Mouse (Mus musculus): ENCODE measurements around the gene Prss35. TPM values are rescaled to one million over a fixed set of nuclear protein-coding genes. Genes with fewer than 3 reads are reported as not detected.

Prss35 gene
- polyA plus RNA-seq, 1 experiment: 0.05 TPM

DNA sequence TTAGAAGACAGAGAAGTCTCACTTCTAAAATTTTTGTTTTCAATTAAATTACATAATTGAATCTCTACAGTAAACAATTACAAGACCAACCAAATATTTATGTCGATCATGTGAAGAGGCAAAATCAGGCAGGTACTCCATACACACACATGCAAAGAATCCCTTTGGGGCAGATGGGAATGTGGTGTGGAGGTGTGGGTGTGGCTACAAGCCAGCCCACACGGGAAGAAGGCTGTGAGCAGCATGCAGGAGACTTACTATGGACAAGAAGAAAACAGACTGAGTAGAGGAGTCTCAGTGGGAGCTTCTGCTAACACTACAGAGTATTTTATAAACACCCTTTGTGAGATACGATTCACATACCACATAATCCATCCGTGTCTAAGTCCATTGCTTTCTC, 34.8 kb downstream of the Prss35 start:
- H3K36me3 ChIP-seq (ENCODE audit: control insufficient read depth, insufficient read depth): no peaks in the 10 kb centered on the region

DNA sequence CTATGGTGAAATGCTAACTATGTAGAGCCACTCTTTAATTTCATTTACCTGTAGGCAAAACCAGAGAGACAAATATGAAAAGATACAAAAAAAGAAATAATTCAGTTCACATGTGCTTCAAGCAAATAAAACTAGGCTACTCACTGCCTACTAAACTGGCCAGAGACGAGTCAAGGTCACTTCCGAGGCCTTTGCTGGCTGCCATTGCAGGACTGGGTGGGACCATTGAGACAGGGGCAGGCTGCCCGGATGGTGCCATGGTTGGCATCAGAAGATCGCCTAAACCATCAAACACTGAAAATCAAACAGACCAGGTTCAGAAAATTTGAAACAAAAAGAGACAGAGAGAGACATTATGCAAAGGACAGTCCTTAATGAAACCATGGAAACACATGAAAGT, 38.0 kb downstream of the Prss35 start:
- Histone ChIP-seq H3K4me2 (ENCODE audit: low read depth) (no peak overlapping the region), H3ac (ENCODE audit: control insufficient read depth, insufficient read length) (no peak overlapping the region), H3K79me2 (ENCODE audit: control insufficient read depth, insufficient read depth) (no peaks in the 10 kb centered on the region), H3K27me3 (ENCODE audit: control insufficient read depth, insufficient read depth, insufficient read length) (peaks cover 15% of the 10 kb centered on the region), H3K36me3 (ENCODE audit: control insufficient read depth, insufficient read depth) (no peaks in the 10 kb centered on the region), H3K4me3 (no peak overlapping the region)
- TF ChIP-seq USF1 (IDR thresholded peaks at IDR 0.05; ENCODE audit: low read depth): no peak
- TF ChIP-seq CEBPB (IDR thresholded peaks at IDR 0.05; ENCODE audit: insufficient read depth, poor library complexity, severe bottlenecking): no peak
- no peak for TF ChIP-seq REST (IDR thresholded peaks at IDR 0.05; ENCODE audit: insufficient read depth, insufficient read length)
- TF ChIP-seq SRF (IDR thresholded peaks at IDR 0.05; ENCODE audit: control insufficient read depth, insufficient read length, low read depth): no peak
- TF ChIP-seq POLR2A (IDR thresholded peaks at IDR 0.05; ENCODE audit: insufficient read length, low read depth): no peak
- TF ChIP-seq MAX (IDR thresholded peaks at IDR 0.05; ENCODE audit: low read depth): no peak
- no peak for TF ChIP-seq MYOG (IDR thresholded peaks at IDR 0.05; ENCODE audit: control insufficient read depth in 1 of 3, insufficient read depth in 1 of 3, insufficient read length in 2 of 3, low read depth in 2 of 3)
- no peak for TF ChIP-seq E2F4 (IDR thresholded peaks at IDR 0.05; ENCODE audit: insufficient read depth)
- TF ChIP-seq MYOD1 (IDR thresholded peaks at IDR 0.05; ENCODE audit: control insufficient read depth in 1 of 3, insufficient read length in 2 of 3, low read depth in 2 of 3): no peak
- no peak for TF ChIP-seq TCF12 (IDR thresholded peaks at IDR 0.05; ENCODE audit: insufficient read depth, poor library complexity, severe bottlenecking)
- TF ChIP-seq TCF3 (IDR thresholded peaks at IDR 0.05; ENCODE audit: insufficient read length, low read depth): no peak
- TF ChIP-seq POLR2AphosphoS2 (IDR thresholded peaks at IDR 0.05; ENCODE audit: insufficient read length, low read depth): no peak

More for the DNA sequence above, 34.8 kb downstream of the Prss35 start:
- Histone ChIP-seq H3K4me2 (ENCODE audit: low read depth) (no peak overlapping the region), H3ac (ENCODE audit: control insufficient read depth, insufficient read length) (no peak overlapping the region), H3K79me2 (ENCODE audit: control insufficient read depth, insufficient read depth) (no peaks in the 10 kb centered on the region), H3K27me3 (ENCODE audit: control insufficient read depth, insufficient read depth, insufficient read length) (peaks cover 2% of the 10 kb centered on the region), H3K4me3 (no peak overlapping the region)
- no peak for TF ChIP-seq POLR2AphosphoS2 (IDR thresholded peaks at IDR 0.05; ENCODE audit: insufficient read length, low read depth)

DNA sequence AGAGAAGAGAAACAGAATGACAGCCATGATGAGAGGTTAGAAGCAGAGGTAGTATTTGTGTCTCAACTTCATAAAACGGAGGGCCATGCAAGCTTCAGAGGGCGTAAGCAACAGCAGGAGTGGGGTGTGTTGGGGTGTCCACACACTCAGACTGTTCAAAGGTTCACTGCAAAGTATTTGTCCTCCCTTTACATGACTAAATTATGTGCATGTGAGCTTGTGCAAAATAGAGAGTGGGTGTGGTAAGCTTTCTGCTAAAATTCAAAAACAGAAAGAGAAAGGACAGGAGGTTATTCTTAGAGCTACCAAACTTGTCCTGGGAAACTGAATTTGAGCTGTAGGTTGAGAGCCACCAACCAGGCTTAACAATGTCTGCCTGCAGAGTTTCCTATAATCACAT, 39.4 kb downstream of the Prss35 start:
- TF ChIP-seq E2F4 (IDR thresholded peaks at IDR 0.05; ENCODE audit: insufficient read depth): no peak
- no peak for TF ChIP-seq MYOD1 (IDR thresholded peaks at IDR 0.05; ENCODE audit: control insufficient read depth in 1 of 3, insufficient read length in 2 of 3, low read depth in 2 of 3)
- no peak for TF ChIP-seq CEBPB (IDR thresholded peaks at IDR 0.05; ENCODE audit: insufficient read depth, poor library complexity, severe bottlenecking)
- TF ChIP-seq TCF12 (IDR thresholded peaks at IDR 0.05; ENCODE audit: insufficient read depth, poor library complexity, severe bottlenecking): no peak
- TF ChIP-seq USF1 (IDR thresholded peaks at IDR 0.05; ENCODE audit: low read depth): no peak
- no peak for TF ChIP-seq POLR2AphosphoS2 (IDR thresholded peaks at IDR 0.05; ENCODE audit: insufficient read length, low read depth)
- TF ChIP-seq POLR2A (IDR thresholded peaks at IDR 0.05; ENCODE audit: insufficient read length, low read depth): no peak
- no peak for TF ChIP-seq REST (IDR thresholded peaks at IDR 0.05; ENCODE audit: insufficient read depth, insufficient read length)
- no peak for TF ChIP-seq MYOG (IDR thresholded peaks at IDR 0.05; ENCODE audit: control insufficient read depth in 1 of 3, insufficient read depth in 1 of 3, insufficient read length in 2 of 3, low read depth in 2 of 3)
- TF ChIP-seq TCF3 (IDR thresholded peaks at IDR 0.05; ENCODE audit: insufficient read length, low read depth): no peak
- no peak for TF ChIP-seq SRF (IDR thresholded peaks at IDR 0.05; ENCODE audit: control insufficient read depth, insufficient read length, low read depth)
- TF ChIP-seq MAX (IDR thresholded peaks at IDR 0.05; ENCODE audit: low read depth): no peak
- no peaks in the 10 kb centered on the region for H3K36me3 ChIP-seq (ENCODE audit: control insufficient read depth, insufficient read depth)
- no peak overlapping the region for H3K4me3 ChIP-seq
- H3ac ChIP-seq (ENCODE audit: control insufficient read depth, insufficient read length): no peak overlapping the region
- peaks cover 15% of the 10 kb centered on the region for H3K27me3 ChIP-seq (ENCODE audit: control insufficient read depth, insufficient read depth, insufficient read length)
- no peak overlapping the region for H3K4me2 ChIP-seq (ENCODE audit: low read depth)
- H3K79me2 ChIP-seq (ENCODE audit: control insufficient read depth, insufficient read depth): no peaks in the 10 kb centered on the region

DNA sequence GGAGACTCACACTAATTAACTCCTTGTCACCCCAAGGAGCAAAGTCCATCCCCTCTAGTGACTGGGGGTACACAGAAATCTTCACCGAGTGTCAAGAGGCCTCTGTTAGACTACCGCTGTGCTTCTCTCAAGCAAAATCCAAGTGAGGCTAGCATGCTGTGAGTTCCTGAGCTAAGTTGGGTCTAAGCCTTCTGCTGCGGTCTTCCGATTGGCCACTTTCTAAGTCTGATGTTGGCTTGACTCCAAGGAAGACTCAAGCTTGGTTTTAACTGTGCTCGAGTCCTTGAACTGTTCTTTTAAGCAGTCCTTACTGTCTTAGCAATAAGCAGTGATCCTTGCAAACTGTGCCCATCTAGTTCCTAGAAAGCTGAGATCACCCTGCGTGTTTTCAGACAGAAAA, 45.7 kb downstream of the Prss35 start:
- H3K4me2 ChIP-seq (ENCODE audit: low read depth): no peak overlapping the region

DNA sequence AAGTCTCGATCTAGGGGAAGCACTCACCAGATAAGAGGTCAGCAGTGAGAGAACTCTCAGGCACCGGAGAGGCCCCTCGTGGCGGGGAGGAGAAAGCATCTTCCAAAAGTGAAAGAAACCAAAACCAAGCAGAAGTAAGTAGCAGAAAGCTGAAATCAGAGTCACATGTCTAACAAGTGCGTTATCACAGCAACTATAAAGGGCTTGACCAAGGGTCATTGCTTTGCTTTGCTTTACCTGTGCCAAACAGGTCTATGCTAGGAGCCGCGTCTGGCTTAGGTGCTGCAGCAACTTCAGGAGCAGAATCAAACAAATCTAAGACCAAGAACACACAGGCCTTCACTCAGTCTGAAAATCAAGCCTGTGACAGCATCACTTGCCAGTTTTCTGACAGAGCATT, 48.5 kb downstream of the Prss35 start:
- no peaks in the 10 kb centered on the region for H3K79me2 ChIP-seq (ENCODE audit: control insufficient read depth, insufficient read depth)
- TF ChIP-seq MYOG (IDR thresholded peaks at IDR 0.05; ENCODE audit: control insufficient read depth in 1 of 3, insufficient read depth in 1 of 3, insufficient read length in 2 of 3, low read depth in 2 of 3) (no peak), SRF (IDR thresholded peaks at IDR 0.05; ENCODE audit: control insufficient read depth, insufficient read length, low read depth) (no peak), POLR2AphosphoS2 (IDR thresholded peaks at IDR 0.05; ENCODE audit: insufficient read length, low read depth) (no peak), TCF3 (IDR thresholded peaks at IDR 0.05; ENCODE audit: insufficient read length, low read depth) (no peak), E2F4 (IDR thresholded peaks at IDR 0.05; ENCODE audit: insufficient read depth) (no peak), CEBPB (IDR thresholded peaks at IDR 0.05; ENCODE audit: insufficient read depth, poor library complexity, severe bottlenecking) (no peak), TCF12 (IDR thresholded peaks at IDR 0.05; ENCODE audit: insufficient read depth, poor library complexity, severe bottlenecking) (no peak), USF1 (IDR thresholded peaks at IDR 0.05; ENCODE audit: low read depth) (no peak), POLR2A (IDR thresholded peaks at IDR 0.05; ENCODE audit: insufficient read length, low read depth) (no peak), MYOD1 (IDR thresholded peaks at IDR 0.05; ENCODE audit: control insufficient read depth in 1 of 3, insufficient read length in 2 of 3, low read depth in 2 of 3) (no peak), REST (IDR thresholded peaks at IDR 0.05; ENCODE audit: insufficient read depth, insufficient read length) (no peak), MAX (IDR thresholded peaks at IDR 0.05; ENCODE audit: low read depth) (no peak)
- peaks cover 15% of the 10 kb centered on the region for H3K27me3 ChIP-seq (ENCODE audit: control insufficient read depth, insufficient read depth, insufficient read length)
- no peaks in the 10 kb centered on the region for H3K36me3 ChIP-seq (ENCODE audit: control insufficient read depth, insufficient read depth)
- H3ac ChIP-seq (ENCODE audit: control insufficient read depth, insufficient read length): no peak overlapping the region
- H3K4me2 ChIP-seq (ENCODE audit: low read depth): no peak overlapping the region
- H3K4me3 ChIP-seq: no peak overlapping the region

More for the DNA sequence above, 45.7 kb downstream of the Prss35 start:
- H3K4me3 ChIP-seq: no peak overlapping the region
- no peak for TF ChIP-seq POLR2A (IDR thresholded peaks at IDR 0.05; ENCODE audit: insufficient read length, low read depth)
- TF ChIP-seq E2F4 (IDR thresholded peaks at IDR 0.05; ENCODE audit: insufficient read depth): no peak
- TF ChIP-seq MYOD1 (IDR thresholded peaks at IDR 0.05; ENCODE audit: control insufficient read depth in 1 of 3, insufficient read length in 2 of 3, low read depth in 2 of 3): no peak
- no peak for TF ChIP-seq MYOG (IDR thresholded peaks at IDR 0.05; ENCODE audit: control insufficient read depth in 1 of 3, insufficient read depth in 1 of 3, insufficient read length in 2 of 3, low read depth in 2 of 3)
- TF ChIP-seq CEBPB (IDR thresholded peaks at IDR 0.05; ENCODE audit: insufficient read depth, poor library complexity, severe bottlenecking): no peak
- TF ChIP-seq MAX (IDR thresholded peaks at IDR 0.05; ENCODE audit: low read depth): no peak
- TF ChIP-seq USF1 (IDR thresholded peaks at IDR 0.05; ENCODE audit: low read depth): no peak
- TF ChIP-seq SRF (IDR thresholded peaks at IDR 0.05; ENCODE audit: control insufficient read depth, insufficient read length, low read depth): no peak
- TF ChIP-seq REST (IDR thresholded peaks at IDR 0.05; ENCODE audit: insufficient read depth, insufficient read length): no peak
- no peak for TF ChIP-seq POLR2AphosphoS2 (IDR thresholded peaks at IDR 0.05; ENCODE audit: insufficient read length, low read depth)
- TF ChIP-seq TCF3 (IDR thresholded peaks at IDR 0.05; ENCODE audit: insufficient read length, low read depth): no peak
- TF ChIP-seq TCF12 (IDR thresholded peaks at IDR 0.05; ENCODE audit: insufficient read depth, poor library complexity, severe bottlenecking): no peak
- H3K79me2 ChIP-seq (ENCODE audit: control insufficient read depth, insufficient read depth): no peaks in the 10 kb centered on the region
- H3K36me3 ChIP-seq (ENCODE audit: control insufficient read depth, insufficient read depth): no peaks in the 10 kb centered on the region
- peaks cover 24% of the 10 kb centered on the region for H3K27me3 ChIP-seq (ENCODE audit: control insufficient read depth, insufficient read depth, insufficient read length)
- no peak overlapping the region for H3ac ChIP-seq (ENCODE audit: control insufficient read depth, insufficient read length)

Measured in myocyte (in vitro differentiated cells).